Mouse (Mus musculus) layer of hippocampus, postnatal 36 days (tissue): Measurements from ENCODE around the gene Abtb2. TPM values are rescaled to one million over a fixed set of nuclear protein-coding genes. Genes with fewer than 3 reads are reported as not detected.

ENCODE experiments used
- DNase-seq, 2 experiments: peaks; one replicate each; pipeline ENCODE4 v3.0.0; 2022
- total RNA-seq, 2 experiments: library from RNA; stranded (reverse); gene quantifications; 2 replicates each; pipeline ENCODE4 v1.2.3; 2021

Abtb2 gene
- total RNA-seq, 2 experiments from 2014 or later, result 11.8 to 12.0 TPM

DNA sequence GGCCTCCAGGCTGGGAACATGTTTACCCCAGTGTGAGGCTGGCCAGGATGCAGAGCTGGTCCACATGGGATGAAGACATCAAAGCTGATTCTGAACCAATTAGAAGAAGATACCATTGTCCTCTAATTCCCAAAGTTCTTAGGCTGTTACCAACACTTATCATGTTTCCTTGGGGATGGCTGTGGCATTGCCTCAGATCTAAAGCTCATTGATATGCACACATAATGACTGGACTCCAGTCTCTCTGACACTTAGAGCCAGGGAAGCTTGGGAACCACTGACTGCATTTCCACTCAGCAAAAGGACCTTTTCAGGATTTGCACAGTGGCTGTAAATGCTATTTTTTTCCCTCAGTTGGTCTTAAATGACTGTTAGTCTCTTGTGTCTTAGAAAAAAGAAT is 52.3 kb downstream of the Abtb2 start:
- DNase-seq, result no peak

DNA sequence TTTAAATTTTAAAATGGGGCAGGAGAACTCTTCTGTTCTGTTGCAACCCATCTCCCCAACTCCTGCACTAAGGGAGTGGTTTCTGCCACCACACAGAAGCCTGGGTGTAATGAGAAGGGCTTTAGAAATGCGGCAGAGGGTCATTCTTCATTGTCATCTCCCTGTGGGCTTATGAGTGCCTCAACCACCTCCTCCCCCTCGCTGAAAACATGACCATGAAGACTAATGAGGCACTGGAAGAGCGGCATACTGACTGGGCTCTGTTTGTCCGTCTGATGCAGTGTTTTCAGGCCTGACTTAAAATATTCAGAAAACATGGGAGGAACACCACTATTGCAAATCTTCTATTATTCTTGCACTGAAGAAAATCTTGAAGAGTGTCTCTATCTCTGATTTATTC is 56.8 kb downstream of the Abtb2 start:
- no peak for DNase-seq

DNA sequence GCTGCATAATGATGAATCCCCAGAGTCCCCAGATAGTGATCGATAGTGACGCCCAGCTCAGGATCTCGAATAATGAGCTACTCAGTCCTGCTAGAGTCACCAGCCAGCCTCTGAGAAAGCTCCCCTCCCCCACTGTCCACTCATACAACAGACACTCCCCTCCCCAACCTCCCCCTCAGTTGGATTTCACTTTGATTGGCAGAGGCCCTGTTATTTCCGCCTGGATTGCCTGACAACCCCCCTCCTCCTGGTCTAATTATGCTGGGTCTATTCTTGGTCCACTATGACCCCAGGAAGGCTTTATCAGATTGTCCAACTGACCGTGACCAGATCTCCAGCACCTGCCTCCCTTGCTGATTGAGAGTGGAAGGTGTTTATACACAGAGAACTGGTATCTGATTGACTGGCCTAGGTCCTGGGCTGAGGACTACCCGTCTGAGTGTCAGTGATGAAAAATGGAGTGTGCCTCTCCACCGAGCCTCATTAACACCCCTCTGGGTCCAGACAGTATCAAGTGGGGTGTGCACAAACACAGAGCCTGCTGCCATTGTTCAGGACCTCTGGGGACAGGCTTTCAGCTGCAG is 59.3 kb downstream of the Abtb2 start:
- no peak for DNase-seq

DNA sequence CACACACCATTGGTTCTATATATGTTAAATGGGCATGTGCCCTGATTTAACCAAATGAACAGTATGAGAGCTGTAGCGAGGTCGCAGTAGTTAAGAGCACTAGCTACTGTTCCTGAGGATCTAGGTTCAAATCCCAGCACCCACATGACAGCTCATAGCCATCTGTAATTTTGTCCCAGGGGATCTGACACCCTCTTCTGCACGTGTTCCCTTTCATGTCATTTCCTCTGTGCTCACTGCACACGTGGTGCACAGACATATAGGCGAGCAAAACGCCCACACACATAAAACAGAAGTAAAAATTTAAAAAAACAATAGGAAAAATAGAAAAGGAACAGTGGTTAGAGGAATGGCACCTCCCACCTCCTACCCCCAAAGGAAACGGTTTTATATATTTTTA is 61.0 kb downstream of the Abtb2 start:
- no peak for DNase-seq

DNA sequence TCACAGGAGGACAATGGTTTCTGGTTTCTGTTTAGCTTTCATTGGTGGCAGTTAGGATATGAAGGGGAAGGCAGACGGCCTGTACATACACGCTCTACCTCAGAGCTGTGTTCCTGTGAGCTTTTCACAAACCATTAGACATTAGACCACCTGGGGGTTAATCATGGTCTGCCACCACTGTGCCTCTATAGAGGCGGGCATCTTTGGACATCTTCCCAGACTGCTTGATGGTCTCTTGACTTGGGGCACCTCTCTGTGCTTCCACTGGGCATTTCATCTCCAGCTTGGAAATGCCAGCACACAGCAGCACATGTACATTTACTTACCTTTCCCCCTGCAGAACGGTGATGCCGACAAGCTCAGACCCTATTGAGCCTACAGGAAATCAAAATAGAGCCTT is 63.8 kb downstream of the Abtb2 start:
- DNase-seq, result no peak

DNA sequence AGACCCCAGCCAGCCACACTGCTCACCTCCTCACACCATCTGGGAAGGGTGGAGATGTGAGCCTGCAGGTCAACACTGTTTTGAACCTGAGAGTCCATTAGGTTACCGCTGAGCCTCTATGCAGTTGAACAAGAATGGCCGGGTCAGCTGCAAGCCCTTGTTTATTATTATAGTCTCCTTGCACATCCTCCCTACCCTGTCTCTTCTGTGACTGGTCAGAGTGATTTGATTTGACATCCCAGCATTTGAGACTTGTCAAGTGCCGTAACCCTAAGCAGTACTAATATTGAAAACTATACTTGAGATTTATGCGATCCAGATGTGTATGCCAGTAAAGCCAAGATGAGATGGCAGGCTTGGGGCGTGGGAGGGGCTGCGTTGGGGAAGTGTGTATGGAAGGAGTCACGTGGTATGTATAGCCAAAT is 65.2 kb downstream of the Abtb2 start:
- DNase-seq, result no peak

DNA sequence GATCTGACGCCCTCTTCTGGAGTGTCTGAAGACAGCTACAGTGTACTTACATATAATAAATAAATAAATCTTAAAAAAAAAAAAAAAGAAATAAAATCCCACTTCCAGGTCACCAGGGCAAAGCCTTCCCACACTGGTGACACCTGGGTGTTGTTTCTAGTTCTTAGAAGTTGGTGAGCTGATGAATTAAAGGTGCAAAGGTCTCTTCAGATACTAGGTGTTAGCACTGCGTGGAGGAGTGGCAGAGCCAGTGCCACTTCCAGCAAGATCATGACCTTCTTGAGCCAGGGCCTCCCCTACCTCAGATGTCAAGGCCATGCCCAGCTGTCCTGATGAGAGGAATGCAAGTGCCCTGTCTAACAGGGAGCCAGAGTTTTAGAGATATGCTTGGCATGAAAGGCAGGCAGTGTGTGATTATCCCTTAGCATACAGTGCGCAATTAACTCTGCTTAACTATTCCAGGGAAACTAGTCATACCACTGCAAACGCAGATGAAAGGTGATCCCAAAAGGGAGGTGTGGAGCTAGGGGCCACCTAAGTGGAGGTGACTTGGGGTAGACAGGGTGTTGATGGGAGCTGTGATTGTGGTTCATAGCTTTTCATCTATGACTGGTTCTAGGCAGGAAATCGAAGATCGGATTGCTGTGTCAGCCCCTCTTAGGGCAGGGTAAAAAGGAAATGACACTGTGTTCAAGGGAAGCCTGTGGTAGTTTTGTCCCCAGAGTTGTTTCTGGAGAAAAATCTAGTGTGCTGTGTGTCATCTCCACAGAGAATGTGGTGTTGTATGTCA is 66.2 kb downstream of the Abtb2 start:
- DNase-seq, result no peak

DNA sequence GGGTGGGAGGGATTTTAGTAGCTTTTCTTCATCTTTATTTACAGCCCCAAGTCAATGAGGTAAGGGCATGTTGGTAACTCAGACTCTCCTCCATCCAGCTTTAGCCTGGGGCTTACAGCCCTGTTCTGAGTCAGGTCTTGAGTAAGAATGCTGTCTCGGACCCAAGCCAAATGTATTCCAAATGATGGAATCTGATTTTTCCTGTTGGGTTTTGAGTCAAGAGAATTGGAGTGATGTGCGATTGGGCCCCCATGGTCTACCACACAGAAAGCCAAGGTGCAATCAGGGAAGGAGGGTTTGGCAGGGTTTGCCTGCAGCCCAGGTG is 66.8 kb downstream of the Abtb2 start:
- DNase-seq, result no peak

DNA sequence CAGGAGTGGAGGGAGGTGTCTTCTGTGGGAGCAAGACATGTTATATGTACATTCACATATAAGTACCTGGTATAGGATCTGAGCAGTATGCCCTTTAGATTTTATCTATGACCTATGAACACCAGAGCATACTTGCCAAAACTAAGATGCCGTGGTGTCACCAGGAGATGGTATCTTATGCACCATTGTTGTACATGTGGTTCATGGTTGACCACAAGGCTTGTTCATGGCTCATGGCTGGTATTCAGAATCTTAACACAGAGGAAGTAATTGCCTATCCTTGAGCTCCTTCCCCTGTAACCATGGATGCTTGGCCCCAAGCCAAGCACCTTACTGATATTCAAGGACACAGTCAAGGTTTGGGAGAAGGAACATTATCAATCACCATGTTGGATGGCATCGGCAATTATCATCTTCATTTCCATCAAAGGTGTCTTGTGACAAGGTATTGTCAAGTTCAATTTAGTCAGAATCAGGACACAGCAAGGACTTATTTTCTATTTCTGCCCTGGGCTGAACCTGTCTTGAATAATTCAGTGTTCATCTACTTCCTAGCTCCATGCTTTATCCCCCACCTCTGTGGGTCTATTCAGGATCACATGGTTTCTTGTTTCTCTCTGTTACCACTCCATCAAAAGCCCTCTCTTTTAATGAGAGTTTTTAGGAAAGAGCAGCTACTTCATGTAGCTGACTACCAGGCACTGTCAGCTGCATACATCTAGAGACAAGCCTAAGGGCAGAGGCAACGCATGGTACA is 69.8 kb downstream of the Abtb2 start:
- no peak for DNase-seq

DNA sequence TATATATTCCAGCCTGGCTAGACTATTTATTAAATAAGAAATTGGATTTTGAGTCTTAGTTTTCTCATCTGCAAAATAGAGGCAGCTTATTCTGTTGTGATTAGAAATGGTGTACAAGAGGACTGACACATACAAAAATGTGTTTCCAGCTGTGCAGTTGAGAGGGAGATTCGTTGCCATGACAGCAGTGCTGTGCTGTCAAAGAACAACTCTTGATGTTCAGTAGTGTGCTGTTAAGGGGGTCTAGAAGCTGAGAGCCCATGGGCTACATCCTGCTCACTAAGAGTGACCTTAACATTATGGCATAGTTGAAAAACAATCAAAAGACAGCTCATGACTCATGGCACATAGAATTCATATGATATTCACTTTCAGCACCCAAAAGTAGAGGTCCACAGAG is 71.3 kb downstream of the Abtb2 start:
- no peak for DNase-seq

DNA sequence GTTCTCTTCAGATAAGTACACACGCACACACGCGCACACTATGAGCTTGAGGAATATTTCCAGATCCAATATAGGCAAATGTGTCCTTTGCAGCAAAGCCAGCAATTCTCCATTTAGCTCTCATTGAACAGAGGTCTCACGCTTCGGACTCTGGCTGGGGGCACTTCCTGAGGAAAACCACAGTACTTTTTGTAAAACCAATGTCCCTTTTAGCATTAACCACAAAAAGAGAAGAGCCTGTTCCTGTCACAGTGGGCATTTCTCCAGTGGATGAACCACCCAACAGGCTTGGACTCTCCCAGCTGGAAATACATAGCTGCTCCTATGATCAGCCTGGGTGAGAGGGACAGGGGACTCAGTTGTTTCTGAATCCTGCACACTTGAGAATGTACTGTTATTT is 71.8 kb downstream of the Abtb2 start:
- no peak for DNase-seq

DNA sequence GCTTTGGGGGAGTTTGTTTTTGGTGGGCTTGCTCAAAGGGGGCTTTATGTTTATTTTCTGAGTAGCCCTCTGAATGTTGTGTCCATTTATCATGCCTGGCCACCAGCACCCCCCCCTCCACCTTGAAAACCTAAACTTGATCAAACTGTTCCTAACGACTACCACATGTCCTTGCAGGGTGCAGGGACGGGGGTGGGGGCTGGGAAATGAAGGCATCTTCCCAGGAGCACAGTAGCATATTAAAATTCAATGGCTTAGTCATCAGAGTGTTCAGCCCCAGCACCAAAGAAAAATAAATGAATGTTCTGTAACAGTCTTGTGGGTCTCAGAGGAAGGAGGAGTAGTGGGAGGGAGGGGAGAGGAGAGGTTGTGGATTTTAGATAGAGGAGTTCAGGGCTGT is 73.6 kb downstream of the Abtb2 start:
- no peak for DNase-seq

DNA sequence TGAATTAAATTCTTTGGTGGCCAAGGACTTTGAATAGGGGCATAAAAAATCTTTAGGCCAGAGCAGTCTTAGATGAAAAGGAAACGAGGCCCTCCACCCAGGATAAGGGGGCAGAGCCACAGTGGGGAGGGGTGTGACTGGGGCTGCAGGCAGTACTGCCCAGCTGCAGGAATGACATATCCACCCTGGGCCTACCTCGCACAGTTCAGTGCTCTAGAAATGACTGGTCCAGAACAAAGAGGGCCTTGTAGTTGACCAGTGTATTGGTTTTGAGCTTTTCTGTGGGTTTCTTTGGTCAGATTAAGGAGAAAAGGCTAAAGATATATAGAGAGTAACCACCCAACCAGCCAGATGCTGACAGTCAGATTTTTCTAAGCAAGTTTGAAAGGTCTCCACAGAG is 74.8 kb downstream of the Abtb2 start:
- DNase-seq, result no peak

DNA sequence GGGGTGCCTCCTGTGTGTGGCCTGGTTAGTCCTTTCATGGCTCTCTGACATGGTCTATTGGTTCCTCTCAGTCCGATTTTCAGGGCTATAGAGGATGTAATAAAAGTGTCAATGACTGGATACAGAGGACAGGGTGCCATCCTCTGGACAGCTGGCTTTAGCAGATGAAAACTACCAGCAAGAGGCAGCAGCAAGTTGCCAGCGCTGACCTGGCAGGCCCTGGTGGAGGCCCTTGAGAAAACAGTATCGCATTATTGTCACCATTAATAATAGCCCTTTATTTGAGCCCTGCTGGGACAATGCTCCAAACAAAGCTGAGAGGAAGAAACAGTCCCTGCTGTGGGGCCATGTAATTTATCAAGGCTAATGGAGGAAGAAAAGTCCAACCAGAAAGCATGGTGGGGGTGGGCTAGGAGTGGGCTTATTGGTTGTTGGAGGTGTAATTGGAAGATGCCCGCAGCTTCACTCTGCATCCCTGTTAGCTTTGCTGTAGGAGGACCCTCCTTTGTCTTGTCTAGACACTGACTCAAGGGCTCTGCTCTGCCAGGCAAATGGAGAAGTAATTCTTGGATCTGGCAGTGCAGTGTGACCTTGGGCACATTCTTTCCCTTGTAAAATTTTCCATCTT is 77.6 kb downstream of the Abtb2 start:
- peak; percentile 26 to 35 for DNase-seq

DNA sequence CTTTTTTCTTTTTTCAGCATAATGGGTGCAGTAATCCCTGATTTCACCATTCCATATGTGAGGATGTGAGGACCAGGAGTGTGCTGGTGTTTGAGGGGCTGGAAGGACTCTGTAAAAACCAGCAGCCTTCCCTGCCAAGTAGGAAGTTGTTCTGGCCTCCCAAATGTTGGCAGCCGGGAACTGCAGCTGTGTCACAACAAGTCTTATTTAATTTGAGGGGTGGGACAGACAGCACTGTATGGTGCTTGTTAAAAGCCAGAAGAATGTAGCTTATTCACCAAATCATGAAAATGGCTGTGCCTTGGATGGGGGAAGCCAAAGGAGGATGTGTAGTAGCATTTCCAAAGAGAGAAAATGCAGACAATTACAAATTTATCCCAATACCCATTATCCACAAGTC is 78.3 kb downstream of the Abtb2 start:
- DNase-seq, result no peak

DNA sequence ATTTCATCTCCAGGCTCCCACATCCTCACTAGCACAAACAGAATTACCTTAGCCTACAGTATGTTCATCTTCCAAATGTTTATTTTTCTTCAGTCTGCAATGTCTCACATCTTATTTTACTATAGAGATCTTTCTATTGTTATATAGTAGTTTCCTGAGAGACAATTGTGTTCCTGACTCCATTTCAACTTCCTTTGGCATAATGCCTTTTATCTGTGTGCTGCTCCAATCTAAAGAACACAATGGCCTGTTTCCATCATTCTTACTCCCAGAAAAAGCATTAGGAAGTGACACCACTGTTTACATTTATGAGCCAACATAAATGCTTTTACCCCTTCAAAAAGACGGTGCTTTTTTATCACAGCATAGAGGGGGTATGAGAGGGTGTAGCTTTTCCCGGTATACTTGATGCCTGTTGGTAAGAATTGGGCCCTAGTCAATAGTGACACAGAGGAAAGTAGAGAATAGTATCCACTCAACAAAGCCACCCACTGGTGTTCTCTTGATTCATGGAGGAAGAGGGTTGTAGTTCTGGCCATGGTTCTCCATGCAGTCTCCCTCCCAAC is 84.3 kb downstream of the Abtb2 start:
- DNase-seq, result no peak

DNA sequence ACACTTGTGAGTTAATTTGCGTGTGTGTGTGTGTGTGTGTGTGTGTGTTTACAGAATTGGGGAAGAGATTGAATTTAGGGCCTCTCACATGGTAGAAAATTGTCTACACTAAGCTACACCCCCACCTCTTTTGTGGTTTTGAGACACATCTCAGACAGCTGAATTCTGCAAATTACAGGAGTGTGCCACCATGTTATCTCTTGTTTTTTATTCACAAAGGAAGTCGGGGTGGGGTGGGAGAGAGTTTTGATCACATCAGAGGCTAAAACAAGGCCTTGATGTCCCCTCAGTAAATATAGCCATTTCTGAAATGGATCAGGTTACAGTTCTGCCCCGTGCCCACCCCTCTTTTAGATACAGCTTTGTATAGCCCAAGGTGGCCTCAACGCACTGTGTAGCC is 86.0 kb downstream of the Abtb2 start:
- no peak for DNase-seq

DNA sequence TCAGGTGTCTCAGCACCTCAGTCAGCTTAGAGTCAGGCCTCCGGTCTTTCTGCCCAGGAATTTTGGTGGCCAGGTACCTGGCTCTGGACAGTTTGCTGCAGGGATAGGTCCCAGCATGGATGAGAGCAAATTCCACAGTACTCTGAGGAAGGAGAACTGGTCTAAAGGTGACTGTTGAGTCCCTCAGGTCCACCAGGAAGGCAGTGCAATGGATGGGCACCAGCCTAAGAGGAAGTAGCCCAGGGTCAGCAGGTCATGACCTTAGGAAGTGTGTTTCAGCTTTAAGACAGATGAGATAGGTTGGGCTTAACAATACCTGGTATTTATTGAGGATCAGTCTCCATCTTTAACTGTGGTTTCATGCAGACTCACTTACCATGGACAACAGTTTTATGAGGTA is 88.9 kb downstream of the Abtb2 start:
- no peak for DNase-seq

DNA sequence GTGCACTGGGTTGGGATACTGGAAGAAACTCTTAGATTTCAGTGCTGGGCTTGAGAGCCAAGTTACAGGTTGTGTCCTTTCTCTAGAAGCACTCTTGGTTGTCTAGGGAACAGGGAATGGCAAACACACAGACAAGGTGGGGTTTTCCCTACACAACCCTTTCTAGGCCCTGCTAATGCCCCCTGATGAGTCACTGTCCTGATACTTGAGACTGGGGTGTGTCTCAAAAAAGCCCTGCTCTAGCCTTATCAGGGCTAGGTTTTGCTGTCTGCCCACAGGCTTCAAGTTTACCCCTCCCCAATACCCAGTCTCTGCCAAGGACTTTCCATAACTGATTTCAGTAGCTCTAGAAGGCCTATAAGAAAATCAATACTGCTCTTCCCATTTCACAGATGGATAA is 89.9 kb downstream of the Abtb2 start:
- no peak for DNase-seq

DNA sequence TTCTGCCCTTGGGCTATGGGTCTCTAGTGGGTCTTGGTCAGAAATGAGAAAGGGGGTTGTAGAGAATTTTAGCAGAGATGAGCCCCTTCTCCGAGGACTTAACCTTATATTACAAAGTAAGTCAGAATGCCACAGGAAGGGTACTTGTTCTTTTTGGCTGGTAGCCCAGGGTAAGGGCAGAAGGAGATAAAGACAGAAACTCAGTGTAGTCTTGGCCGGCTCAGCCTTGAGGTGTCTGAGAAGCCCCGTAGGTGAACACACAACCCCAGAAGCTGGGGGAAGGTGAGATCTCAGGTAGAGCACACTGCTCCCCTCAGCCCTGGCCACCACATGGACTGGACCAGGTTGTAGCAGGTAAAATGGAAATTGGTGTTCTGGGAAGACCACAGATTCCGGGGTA is 93.1 kb downstream of the Abtb2 start:
- no peak for DNase-seq

DNA sequence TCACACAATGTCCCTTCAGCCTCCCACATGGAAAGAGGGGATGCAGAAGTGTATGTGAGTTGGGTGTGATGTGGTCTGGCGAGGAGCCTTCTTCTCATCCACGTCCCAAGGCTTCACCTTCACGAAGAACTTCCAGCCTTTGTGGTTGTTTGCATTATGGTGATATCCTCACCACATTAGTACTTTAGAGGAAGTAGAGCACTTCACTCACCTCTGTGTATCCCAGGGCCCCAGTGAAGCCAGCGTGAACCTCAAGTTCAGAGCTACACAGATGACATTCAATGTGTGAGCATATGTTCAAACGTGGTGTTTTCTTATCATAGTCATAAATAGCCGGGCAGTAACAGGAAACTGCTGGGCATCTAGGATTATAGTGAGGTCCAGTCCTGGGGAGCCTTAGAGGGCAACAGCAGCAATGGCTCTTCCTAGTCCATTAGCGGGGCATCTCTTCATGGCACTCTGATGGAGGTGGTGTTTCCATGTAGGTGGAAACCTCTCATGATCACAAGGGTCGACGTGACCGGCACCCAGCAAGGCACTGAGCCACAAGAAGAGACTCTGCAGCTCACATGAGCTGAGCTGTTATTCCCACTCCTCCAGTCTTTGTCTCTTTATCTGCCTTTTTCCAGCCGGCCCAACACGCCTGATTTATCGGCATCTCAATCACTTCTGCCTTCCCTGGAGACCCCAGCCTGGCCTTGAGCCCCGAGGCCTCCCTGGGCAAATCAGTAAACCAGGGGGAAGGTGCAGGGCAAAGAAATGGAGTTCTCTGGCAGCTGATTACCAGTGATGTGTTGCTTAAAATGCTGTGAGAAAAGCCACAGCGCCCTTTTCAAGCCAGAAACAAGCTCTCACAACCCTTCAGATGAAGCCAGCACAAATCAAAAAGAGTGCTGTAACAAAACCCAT is 93.8 kb downstream of the Abtb2 start:
- DNase-seq, result no peak

DNA sequence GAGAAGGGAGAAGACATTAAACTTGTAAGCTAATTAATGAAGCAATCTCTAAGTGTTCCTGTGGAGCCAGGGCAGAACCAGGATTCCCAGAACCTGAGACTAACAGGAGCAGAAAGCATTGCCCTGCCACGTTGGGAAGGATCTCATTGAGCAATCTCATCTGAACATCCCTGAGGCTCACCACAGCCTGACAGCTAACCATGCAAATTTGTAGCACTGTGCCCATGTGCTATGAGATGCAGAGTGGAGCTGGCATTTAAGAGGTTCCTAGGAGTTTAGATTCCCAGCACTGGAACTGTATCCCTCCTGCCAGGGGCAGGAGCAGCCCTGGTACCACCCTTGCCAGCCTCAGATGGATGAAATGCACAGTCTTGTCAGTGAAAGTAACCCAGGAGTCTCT is 95.6 kb downstream of the Abtb2 start:
- DNase-seq, result no peak
